Mouse (Mus musculus): ENCODE measurements around the gene Sppl2b.
"Not testable (repeated sequence)": the region's sequence is repeated elsewhere in the genome, so short reads cannot be mapped to it uniquely, and the experiment has no call there.

The Sppl2b gene

DNA sequence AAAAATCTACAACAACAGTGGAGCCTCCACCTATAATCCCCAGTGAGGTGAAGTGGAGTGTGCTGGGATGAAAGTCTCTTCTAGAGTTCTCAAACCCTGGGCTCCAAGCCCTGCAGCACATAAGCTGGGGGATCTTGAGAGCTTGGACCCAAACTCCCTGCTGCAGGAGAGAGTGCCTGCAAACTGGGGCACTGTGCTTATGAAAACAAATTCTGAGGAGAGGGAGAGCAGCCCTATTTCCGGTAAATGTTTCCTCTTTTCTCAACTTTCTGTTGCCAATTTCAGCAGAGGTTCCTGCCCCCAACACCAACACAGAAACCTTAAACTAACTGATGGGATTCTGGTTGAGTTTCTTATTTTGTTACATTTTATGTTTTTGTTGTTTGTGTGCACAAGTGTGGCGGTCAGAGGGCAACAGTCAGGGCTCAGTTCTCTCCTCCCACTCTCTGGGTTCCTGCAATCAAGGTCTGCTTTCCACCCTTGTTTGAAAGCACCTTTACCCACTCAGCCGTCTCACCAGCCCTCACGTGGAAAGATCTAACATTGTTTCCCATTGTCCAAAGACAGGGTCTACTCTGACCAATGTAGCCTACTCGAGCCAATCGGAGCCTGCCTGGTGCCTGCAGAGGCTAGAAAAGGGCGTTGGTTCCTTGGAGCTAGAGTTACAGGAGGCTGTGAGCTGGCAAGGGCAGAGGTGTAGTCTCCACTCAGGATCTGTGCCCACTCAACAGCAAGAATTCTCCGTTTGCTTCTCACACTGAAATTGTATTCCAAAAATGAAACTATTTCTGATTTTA is 31.0 kb upstream of the Sppl2b start:
- DNase-seq (ENCODE audit: low read depth), result peak; percentile 79

GRCm38 (mm10) chr10:80824827-80825226 is 30.2 kb upstream of the Sppl2b start:
- peak; percentile 40 for DNase-seq (ENCODE audit: low read depth)

DNA sequence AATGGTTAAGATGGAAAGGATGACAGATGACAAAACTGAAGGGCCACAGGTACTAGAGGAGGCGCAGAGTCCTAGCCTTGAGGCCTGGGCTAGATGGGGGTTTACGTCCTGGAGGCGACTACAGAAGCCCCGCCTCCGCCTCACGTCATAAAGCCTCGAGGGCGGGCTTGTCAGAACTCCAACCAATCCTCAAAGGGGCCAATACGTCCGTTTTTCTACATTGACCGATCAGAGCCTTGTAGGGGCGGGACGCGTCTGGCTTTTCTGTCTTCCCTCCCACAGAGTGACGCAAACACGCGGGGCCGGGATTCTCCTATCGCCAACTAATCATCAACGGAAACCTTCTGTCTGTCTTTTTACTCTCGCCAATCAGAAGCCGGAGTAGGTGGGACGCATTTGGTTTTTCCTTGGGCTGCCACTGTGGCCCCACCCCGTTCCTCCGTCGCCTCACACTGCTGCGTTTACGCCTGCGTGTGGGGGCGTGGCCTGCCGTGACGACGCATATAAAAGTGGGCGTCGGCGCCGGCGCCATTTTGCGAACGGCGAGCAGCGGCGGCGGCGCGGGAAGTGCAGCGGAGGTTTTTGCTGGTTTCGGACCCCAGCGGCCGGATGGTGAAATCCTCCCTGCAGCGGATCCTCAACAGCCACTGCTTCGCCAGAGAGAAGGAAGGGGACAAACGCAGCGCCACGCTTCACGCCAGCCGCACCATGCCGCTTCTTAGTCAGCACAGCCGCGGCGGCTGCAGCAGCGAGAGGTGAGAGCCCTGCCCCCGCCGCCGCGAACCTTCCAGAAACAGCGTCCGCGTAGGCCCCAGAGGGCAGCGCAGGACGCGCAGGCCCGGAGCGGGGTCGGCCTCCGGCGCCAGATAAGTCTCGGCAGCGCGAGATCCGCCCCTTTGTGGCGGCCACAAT is 28.7 kb upstream of the Sppl2b start, which contains the start of gene Oaz1:
Gene Oaz1 (plus strand): TSS at position 506 of the 912 bp plus-strand sequence.
- peak; percentile 100 for DNase-seq (ENCODE audit: low read depth)

- DNase-seq (ENCODE audit: low read depth), result no peak
Measured at GRCm38 (mm10) chr10:80827063-80827869, 27.8 kb upstream of the Sppl2b start.

DNA sequence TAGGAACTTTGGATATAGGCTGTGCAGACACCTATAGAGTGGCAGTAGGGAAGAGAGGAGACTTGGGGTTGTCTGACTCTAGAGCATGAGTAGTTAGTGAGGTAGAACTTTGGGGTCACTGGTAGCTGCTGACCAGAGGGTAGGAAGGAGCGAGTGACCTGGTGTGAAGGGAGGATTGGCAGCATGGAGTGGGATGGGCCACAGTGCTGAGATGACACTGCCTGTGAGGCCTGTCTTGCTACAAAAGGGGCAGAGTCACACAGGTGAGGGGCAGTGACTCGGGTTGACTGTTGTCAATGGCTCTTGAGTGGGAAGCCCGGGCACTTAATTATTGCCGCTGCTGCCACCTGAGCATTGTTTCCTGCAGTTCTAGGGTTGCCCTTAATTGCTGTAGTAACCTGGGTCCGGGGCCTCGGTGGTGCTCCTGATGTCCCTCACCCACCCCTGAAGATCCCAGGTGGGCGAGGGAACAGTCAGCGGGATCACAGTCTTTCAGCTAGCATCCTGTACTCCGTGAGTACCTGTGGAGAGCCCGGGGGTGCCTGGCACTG is 27.1 kb upstream of the Sppl2b start:
- no peak for DNase-seq (ENCODE audit: low read depth)

DNA sequence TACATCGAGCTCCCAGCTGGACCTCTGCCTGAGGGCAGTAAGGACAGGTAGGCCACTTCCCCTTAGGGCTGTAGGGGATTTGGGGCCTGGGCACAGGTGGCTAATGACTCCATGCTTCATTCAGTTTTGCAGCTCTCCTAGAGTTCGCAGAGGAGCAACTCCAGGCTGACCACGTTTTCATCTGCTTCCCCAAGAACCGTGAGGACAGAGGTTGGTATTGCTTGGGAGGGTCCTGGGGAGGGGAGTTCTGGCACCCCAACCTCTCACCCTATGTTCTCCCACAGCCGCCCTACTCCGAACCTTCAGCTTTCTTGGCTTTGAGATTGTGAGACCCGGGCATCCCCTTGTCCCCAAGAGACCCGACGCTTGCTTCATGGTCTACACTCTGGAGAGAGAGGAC is 26.5 kb upstream of the Sppl2b start:
- not testable (repeated sequence) for DNase-seq (ENCODE audit: low read depth)

DNA sequence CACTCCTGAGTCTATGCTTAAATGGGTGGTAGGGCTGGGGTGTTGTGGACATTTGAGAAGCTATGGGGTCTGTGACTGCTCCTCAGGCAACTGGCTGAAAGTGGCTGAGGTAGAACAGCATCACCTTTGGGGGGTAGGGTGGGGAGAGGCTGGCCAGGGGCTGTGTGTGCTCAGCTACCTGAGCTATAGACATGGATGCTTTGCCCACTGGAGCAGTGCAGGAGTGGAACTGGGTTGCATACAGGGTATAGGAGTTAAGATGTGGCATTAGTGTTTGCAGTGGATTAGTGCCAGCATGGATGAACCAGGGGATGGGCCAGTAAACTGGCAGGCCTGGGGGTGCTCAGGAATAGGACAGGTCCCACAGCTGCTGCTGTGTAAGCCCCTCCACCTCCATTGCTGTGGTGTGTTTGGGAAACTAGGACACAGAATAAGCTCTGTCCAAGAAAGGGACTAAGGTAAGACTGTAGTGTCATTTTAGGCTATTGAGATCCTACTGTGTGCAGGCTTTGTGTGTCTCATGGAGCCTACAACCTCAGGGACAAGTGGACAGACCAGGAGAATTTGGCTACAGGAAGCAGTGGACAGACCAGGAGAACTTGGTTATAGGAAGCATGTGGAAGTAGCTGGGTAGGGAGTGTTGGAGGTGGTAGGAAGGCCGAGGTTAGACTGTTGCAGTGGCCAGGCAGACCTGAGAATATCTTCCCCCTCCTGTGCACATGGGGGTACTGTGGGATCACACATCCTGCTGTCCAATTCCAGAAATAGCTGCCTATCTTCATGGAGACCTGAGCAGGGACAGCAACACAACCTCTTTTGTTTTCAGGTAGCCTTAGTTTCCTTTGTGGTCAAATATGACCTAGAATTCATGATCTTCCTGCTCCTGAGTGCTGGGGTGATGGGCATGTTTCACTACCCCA is 25.5 kb upstream of the Sppl2b start:
- DNase-seq (ENCODE audit: low read depth), result no peak

- DNase-seq (ENCODE audit: low read depth), result peak; percentile 72
Measured at GRCm38 (mm10) chr10:80831136-80831535, 23.9 kb upstream of the Sppl2b start.

GRCm38 (mm10) chr10:80832818-80833217 is 22.3 kb upstream of the Sppl2b start:
- DNase-seq (ENCODE audit: low read depth), result no peak

GRCm38 (mm10) chr10:80835617-80836016 is 19.5 kb upstream of the Sppl2b start:
- DNase-seq (ENCODE audit: low read depth), result no peak

GRCm38 (mm10) chr10:80836949-80837379 is 18.1 kb upstream of the Sppl2b start:
- DNase-seq (ENCODE audit: low read depth), result no peak

DNA sequence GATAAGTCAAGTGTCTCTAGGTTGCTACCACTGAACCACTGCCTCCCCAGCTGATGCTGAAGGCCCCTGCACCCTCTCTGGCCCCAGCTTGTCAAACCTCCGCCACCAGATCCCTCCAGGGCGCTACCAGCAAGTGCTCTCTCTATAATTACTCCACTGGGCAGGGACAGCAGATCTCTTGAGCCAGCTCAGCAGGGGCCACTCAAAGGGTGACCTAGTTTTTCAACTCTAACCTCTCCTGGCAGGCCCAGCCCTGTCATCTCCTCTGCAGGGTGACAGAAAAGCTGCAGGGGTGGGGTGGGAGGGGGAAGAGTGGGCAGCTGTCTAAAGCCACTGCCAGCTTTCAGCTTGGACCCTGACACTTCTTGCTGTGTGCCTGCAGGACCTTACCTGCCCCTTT is 17.2 kb upstream of the Sppl2b start:
- DNase-seq (ENCODE audit: low read depth), result no peak

DNA sequence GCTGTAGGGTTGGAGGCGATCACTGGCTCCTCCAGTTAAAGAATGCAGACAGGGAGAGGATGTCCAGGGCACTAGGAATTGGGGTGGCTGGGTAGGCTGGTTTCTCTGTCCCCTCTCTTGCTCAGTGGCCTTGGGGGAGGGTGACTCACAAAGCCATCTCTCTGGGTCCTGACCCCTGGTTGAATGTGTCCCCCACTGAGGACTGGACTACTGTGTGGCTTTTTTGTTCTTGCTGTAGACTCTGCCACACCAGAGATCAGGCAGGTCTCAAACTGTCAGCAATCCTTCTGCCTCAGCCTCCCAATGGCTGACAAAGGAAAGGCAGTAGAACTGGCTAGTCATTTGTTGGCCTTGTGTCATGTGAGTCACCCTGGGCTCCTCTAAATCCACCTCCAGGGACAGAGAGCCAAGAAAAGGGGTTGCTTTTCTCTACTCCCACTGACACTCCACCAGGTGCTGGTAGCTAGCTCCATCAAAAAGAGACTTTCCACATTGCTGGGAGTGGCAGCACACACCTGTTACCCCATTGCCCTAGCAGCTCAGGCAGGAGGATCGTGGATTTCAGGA is 16.6 kb upstream of the Sppl2b start:
- DNase-seq (ENCODE audit: low read depth), result no peak

DNA sequence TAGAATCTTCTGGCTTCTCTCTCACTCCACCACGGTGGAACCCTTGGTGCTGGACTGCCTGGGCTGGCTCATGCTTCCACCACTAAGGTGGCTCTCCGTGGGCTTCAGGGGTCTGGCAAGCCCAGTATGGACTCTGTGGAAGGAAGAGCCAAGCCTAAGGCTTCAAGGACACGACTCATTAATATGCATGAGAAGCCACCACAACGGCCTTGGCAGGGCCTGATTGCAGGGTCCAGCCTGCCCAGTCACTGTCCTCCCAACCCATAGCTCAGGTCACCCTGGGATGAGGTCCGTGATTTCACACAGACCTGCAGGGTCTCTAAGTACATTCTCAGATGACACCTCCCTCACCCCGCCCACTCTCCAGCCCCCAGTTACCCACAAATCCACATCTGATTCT is 15.2 kb upstream of the Sppl2b start:
- no peak for DNase-seq (ENCODE audit: low read depth)

DNA sequence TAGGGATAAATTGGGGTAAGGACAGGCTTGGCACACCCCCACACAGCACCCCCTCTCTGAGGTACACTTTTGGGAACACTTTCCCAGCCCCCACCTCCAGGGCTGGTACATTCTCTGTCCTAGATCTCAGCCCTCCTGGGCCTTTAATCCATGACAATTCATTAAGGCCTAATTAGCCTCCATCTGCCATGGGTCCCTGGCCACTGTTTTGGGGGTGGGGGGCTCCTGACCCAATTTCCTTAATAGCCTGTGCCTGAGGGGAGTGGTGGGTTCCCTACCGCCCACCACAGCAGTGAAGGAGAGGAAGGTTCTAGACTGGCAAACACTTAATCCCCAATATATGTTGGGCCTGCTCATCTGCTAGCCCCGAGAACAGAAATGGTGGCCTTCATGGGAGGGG is 13.4 kb upstream of the Sppl2b start:
- no peak for DNase-seq (ENCODE audit: low read depth)

DNA sequence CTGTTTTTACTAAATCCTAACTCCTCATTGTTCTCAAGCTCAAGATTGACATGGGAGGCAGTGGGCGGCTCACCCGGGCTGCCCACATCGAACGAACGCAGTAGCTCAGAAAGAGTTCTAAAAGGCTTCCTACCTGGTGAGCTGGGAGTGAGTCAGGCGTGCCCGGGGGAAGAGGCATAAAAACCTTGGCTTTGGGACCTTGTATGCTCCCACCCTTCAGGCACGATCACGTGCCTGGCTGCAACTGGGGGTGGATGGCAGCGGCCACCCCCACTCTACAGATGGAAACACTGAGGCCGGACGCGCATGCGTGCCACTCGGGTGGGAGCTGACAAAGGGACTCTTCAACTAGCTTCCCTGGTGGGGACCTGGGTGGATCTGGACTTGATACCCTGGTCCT is 12.7 kb upstream of the Sppl2b start:
- DNase-seq (ENCODE audit: low read depth), result no peak

GRCm38 (mm10) chr10:80843087-80843930 is 11.8 kb upstream of the Sppl2b start:
- no peak for DNase-seq (ENCODE audit: low read depth)

GRCm38 (mm10) chr10:80843931-80844547 is 11.0 kb upstream of the Sppl2b start, which contains the start of gene Lingo3:
TSS of gene Lingo3 (minus strand) at chr10:80844039.
- no peak for DNase-seq (ENCODE audit: low read depth)

Measured in 416B (cell line).